Mouse (Mus musculus) cerebellum, adult 2 months (tissue): Measurements from ENCODE around the gene Baiap2. TPM values are rescaled to one million over a fixed set of nuclear protein-coding genes. Genes with fewer than 3 reads are reported as not detected.

Experiments
- DNase-seq, 2 experiments: peaks; one replicate each; pipeline ENCODE4 v3.0.0; 2021
- H3K27ac ChIP-seq: fragments of 200-500 bp; 2 replicates; pipeline ENCODE4 v1.5.1; 2012; ENCODE audit warnings: low read length, control low read depth, inconsistent platforms; ENCODE audit not compliant: insufficient read depth
- H3K27me3 ChIP-seq: fragments of 200-500 bp; 2 replicates; pipeline ENCODE4 v1.6.1; 2012; ENCODE audit warnings: inconsistent platforms, mild to moderate bottlenecking, low read length, moderate library complexity; ENCODE audit not compliant: control insufficient read depth, insufficient read depth
- H3K4me1 ChIP-seq: fragments of 200-500 bp; 2 replicates; pipeline ENCODE4 v1.6.1; 2011; ENCODE audit warnings: low read length; ENCODE audit not compliant: control insufficient read depth, insufficient read depth
- H3K4me3 ChIP-seq: fragments of 200-500 bp; replicated peaks from 2 replicates; pipeline ENCODE3; 2011; ENCODE audit warnings: mild to moderate bottlenecking, low read depth, low read length, control low read depth; ENCODE audit not compliant: insufficient read depth
- CTCF ChIP-seq: fragments of 200-500 bp; IDR thresholded peaks from 2 replicates; pipeline ENCODE4 v1.5.1; 2011; ENCODE audit warnings: low read depth, mild to moderate bottlenecking, control low read depth, low read length, moderate library complexity, borderline replicate concordance; ENCODE audit not compliant: insufficient read depth
- POLR2A ChIP-seq: fragments of 200-500 bp; IDR thresholded peaks from 2 replicates; pipeline ENCODE4 v1.6.1; 2011; ENCODE audit warnings: low read length, control low read depth, borderline replicate concordance; ENCODE audit not compliant: insufficient read depth
- WGBS: fragments of 180-500 bp; shearing (Covaris S2); methylation state at CpG from one replicate; pipeline ENCODE4 v1.1.7; 2018; 5-methylcytosine and 5-hydroxymethylcytosine counted together
- polyA plus RNA-seq: library from polyadenylated mRNA; depleted of rRNA; stranded (reverse); fragments of >200 nt; gene quantifications from 2 replicates; pipeline ENCODE4 v1.2.3, GENCODE M21; 2012

Baiap2 gene
- polyA plus RNA-seq, 1 experiment, result 116 TPM

- DNase-seq, result peak; percentile 76 to 83
- no peaks in the 10 kb centered on the region for H3K27me3 ChIP-seq
- peak; percentile 66 for TF ChIP-seq CTCF
- no peak for TF ChIP-seq POLR2A
- 12% methylated on average over 12 of the region's 12 CpGs for WGBS
- H3K4me3 ChIP-seq, result no peak overlapping the region
- H3K27ac ChIP-seq, result peak overlapping the region; percentile 17
- peaks cover 57% of the 10 kb centered on the region for H3K4me1 ChIP-seq
Observed at GRCm38 (mm10) chr11:120022841-120023240, 80.3 kb downstream of the Baiap2 start.

GRCm38 (mm10) chr11:120026941-120027340, 84.4 kb downstream of the Baiap2 start:
- TF ChIP-seq CTCF (no peak), POLR2A (no peak)
- H3K4me1 ChIP-seq, result peaks cover 63% of the 10 kb centered on the region
- DNase-seq, result peak in 1 of 2 experiments; percentile 38
- H3K27ac ChIP-seq, result no peak overlapping the region
- 51% methylated on average over 3 of the region's 3 CpGs for WGBS
- H3K4me3 ChIP-seq, result no peak overlapping the region
- no peaks in the 10 kb centered on the region for H3K27me3 ChIP-seq

GRCm38 (mm10) chr11:120028319-120029092, 85.9 kb downstream of the Baiap2 start:
- WGBS, result 71% methylated on average over 18 of the region's 18 CpGs
- TF ChIP-seq CTCF (no peak), POLR2A (no peak)
- H3K27ac ChIP-seq, result no peak overlapping the region
- peaks cover 65% of the 10 kb centered on the region for H3K4me1 ChIP-seq
- H3K4me3 ChIP-seq, result no peak overlapping the region
- no peaks in the 10 kb centered on the region for H3K27me3 ChIP-seq
- DNase-seq, result no peak

- 17% methylated on average over 9 of the region's 9 CpGs for WGBS
- Histone ChIP-seq H3K27ac (peak overlapping the region; percentile 40), H3K27me3 (no peaks in the 10 kb centered on the region), H3K4me1 (peaks cover 66% of the 10 kb centered on the region), H3K4me3 (no peak overlapping the region)
- no peak for TF ChIP-seq POLR2A
- no peak for TF ChIP-seq CTCF
- DNase-seq, result peak; percentile 60 to 64
Observed at GRCm38 (mm10) chr11:120029431-120030144, 87.0 kb downstream of the Baiap2 start.

- Histone ChIP-seq H3K4me1 (peaks cover 72% of the 10 kb centered on the region), H3K27me3 (no peaks in the 10 kb centered on the region), H3K27ac (peak overlapping the region; percentile 40), H3K4me3 (no peak overlapping the region)
- WGBS, result 3% methylated on average over 10 of the region's 10 CpGs
- TF ChIP-seq POLR2A (no peak), CTCF (peak; percentile 68)
- peak; percentile 80 to 81 for DNase-seq
Observed at GRCm38 (mm10) chr11:120030145-120030901, 87.8 kb downstream of the Baiap2 start.

- WGBS, result 25% methylated on average over 8 of the region's 8 CpGs
- H3K27ac ChIP-seq, result peak overlapping the region; percentile 20
Observed at GRCm38 (mm10) chr11:120032052-120032451, 89.5 kb downstream of the Baiap2 start.

GRCm38 (mm10) chr11:120033473-120033872, 90.9 kb downstream of the Baiap2 start:
- H3K27me3 ChIP-seq, result no peaks in the 10 kb centered on the region
- H3K4me3 ChIP-seq, result no peak overlapping the region
- no peak for TF ChIP-seq CTCF
- TF ChIP-seq POLR2A, result no peak
- H3K27ac ChIP-seq, result no peak overlapping the region
- peaks cover 80% of the 10 kb centered on the region for H3K4me1 ChIP-seq
- WGBS, result 58% methylated on average over 3 of the region's 3 CpGs
- DNase-seq, result no peak

More at GRCm38 (mm10) chr11:120032052-120032451, 89.5 kb downstream of the Baiap2 start:
- H3K27me3 ChIP-seq, result no peaks in the 10 kb centered on the region
- no peak overlapping the region for H3K4me3 ChIP-seq
- DNase-seq, result no peak
- H3K4me1 ChIP-seq, result peaks cover 72% of the 10 kb centered on the region
- TF ChIP-seq CTCF (no peak), POLR2A (no peak)

- Histone ChIP-seq H3K27ac (no peak overlapping the region), H3K27me3 (no peaks in the 10 kb centered on the region), H3K4me1 (peaks cover 84% of the 10 kb centered on the region), H3K4me3 (no peak overlapping the region)
- no peak for DNase-seq
- WGBS, result 58% methylated on average over 3 of the region's 3 CpGs
- no peak for TF ChIP-seq POLR2A
- TF ChIP-seq CTCF, result no peak
Observed at GRCm38 (mm10) chr11:120034306-120034705, 91.7 kb downstream of the Baiap2 start.
